Mouse (Mus musculus): ENCODE data around the gene Tmem121b.

- peak; percentile 59; the same call in 1 of the 2 replicates for TF ChIP-seq BHLHE40 (IDR thresholded peaks at IDR 0.05; ENCODE audit: low read depth, low read length)
- TF ChIP-seq TBP (conservative IDR thresholded peaks at IDR 0.05; ENCODE audit: low read depth, low read length) = peak; percentile 60; the same call in 1 of the 2 replicates
- TF ChIP-seq TCF12 (IDR thresholded peaks at IDR 0.05; ENCODE audit: low read depth, low read length) = peak; percentile 59; the same call in 1 of the 2 replicates
- TF ChIP-seq POLR2A (IDR thresholded peaks at IDR 0.05; ENCODE audit: low read depth, low read length) = 0 out of 2 replicates have a peak, but pooled peaks have one; percentile 20
- no peak for TF ChIP-seq MAFK (IDR thresholded peaks at IDR 0.05; ENCODE audit: insufficient replicate concordance, low read length)
- TF ChIP-seq CHD2 (IDR thresholded peaks at IDR 0.05; ENCODE audit: low read length) = no peak
- no peak for TF ChIP-seq USF1 (IDR thresholded peaks at IDR 0.05; ENCODE audit: low read depth, low read length)
- TF ChIP-seq CTCF (conservative IDR thresholded peaks at IDR 0.05 in 1 of 2, IDR thresholded peaks at IDR 0.05 in 1 of 2; ENCODE audit: low read depth in 2 of 2, low read length in 2 of 2) = no peak
- TF ChIP-seq JUND (conservative IDR thresholded peaks at IDR 0.05; ENCODE audit: low read depth, low read length) = 0 out of 2 replicates have a peak, but pooled peaks have one; percentile 45
- TF ChIP-seq RCOR1 (conservative IDR thresholded peaks at IDR 0.05; ENCODE audit: low read depth, low read length) = peak; percentile 58; the same call in 1 of the 2 replicates
- TF ChIP-seq NRF1 (IDR thresholded peaks at IDR 0.05; ENCODE audit: low read depth, low read length) = no peak
- TF ChIP-seq USF2 (conservative IDR thresholded peaks at IDR 0.05; ENCODE audit: low read depth, low read length) = no peak
- no peak for TF ChIP-seq MAX (IDR thresholded peaks at IDR 0.05; ENCODE audit: low read length)
Measured at GRCm38 (mm10) chr6:120470666-120471065, 22.9 kb downstream of the Tmem121b start.
